Mouse (Mus musculus) G1E (cell line): ENCODE measurements around the gene Cplx3.

Experiments used
- CTCF ChIP-seq: IDR thresholded peaks from 2 replicates; pipeline ENCODE4 v1.5.1; 2012; ENCODE audit warnings: low read depth, low read length, inconsistent platforms, mixed read lengths
- GATA1 ChIP-seq: IDR thresholded peaks from 2 replicates; pipeline ENCODE4 v1.6.1; 2012; ENCODE audit warnings: borderline replicate concordance, low read length, inconsistent platforms, mixed read lengths
- GATA2 ChIP-seq: IDR thresholded peaks from 2 replicates; pipeline ENCODE4 v1.6.1; 2012; ENCODE audit warnings: low read depth, low read length, inconsistent platforms, borderline replicate concordance
- POLR2AphosphoS5 ChIP-seq: IDR thresholded peaks from 2 replicates; pipeline ENCODE4 v1.6.1; 2012; ENCODE audit warnings: low read depth, low read length, inconsistent platforms; ENCODE audit not compliant: insufficient replicate concordance
- TAL1 ChIP-seq: conservative IDR thresholded peaks from 2 replicates; pipeline ENCODE4 v1.6.1; 2012; ENCODE audit warnings: low read depth, low read length, inconsistent platforms, mixed read lengths

- TF ChIP-seq CTCF, result no peak
- no peak for TF ChIP-seq TAL1
- TF ChIP-seq POLR2AphosphoS5, result no peak
- TF ChIP-seq GATA1, result no peak
- TF ChIP-seq GATA2, result no peak
Measured at GRCm38 (mm10) chr9:57650786-57651311, 44.8 kb upstream of the Cplx3 start.
